Mouse (Mus musculus) lung, postnatal 25 days (tissue): ENCODE measurements around the gene Chn2.
A peak's percentile ranks its signal among the peaks of the same experiment; 100 is the strongest.

Experiments
- DNase-seq: peaks from one replicate; pipeline ENCODE4 v3.0.0; 2022; ENCODE audit warnings: low spot score

The Chn2 gene

DNA sequence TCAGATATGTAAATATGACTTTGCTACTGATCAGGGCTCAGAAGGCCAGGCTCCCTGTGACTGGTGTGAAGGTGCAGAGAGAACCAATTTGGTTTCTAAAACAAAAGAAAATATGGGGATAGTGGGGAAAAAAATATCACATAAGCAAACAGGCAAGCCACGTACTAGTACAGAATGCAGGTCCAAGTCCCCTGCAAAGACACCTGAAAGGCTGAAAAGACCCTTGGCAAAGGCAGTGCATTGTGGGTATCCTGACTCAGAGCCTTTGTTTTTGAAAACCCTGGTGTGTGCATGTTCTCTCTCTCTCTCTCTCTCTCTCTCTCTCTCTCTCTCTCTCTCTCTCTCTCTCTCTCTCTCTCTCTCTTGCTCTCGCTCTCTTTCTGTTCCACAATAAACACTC lies 80.1 kb downstream of the Chn2 start:
- DNase-seq = no peak

DNA sequence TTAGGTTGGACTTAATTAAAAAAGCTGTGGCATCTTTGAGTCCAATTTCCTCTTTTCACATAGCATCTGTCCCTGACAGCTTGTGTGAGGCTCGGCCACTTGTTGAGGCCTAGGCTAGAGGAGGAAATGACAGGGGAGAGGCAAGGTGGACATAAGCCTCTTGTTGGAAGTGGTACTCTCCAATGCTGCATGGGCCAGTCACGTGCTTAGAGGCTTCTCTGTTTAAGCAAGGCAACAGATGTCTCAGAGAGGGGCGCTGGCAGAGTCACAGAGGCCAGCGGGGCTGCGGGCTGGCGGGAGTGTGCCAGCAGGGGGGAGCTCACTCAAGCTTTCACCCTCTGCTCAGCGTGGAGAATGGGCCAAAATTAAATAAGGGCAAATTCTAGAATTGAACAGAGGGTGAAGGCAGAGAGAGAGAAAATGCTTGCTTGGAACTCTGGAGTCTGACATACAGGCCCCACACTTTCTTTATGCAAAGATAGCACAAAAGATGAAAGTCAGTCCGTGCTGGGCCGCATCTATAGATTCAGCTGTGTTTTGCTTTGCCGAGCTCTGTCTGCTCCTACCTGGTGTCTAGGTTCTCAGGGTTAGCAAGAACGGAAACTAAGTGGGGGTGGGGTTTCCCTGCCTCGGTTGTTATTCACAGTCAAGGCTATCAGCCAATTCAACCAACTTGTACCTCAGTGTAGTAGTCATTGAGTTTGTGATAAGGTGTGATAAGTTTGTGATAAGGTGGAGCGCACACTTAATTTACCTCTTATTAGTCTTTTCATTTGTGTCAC lies 80.7 kb downstream of the Chn2 start:
- peak; percentile 27 for DNase-seq

DNA sequence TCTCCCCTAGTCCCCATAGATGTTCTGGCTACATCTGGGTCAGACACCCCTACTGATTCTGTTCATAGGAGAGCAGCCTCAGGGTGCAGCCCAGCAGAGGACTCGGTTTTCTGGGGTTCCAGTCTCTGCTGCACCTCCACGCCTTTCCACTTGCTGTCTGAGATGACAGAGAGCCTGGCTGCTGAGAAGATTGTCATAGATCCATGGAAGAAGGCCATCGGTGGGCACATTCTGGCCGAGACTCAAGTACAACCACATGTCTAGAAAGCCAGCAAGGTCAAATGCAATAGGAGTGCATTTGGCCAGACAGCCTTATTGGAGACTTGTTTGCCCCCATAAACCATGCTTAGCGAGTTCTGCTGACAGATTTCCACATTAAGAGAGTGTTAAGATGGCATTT lies 81.5 kb downstream of the Chn2 start:
- DNase-seq = no peak

DNA sequence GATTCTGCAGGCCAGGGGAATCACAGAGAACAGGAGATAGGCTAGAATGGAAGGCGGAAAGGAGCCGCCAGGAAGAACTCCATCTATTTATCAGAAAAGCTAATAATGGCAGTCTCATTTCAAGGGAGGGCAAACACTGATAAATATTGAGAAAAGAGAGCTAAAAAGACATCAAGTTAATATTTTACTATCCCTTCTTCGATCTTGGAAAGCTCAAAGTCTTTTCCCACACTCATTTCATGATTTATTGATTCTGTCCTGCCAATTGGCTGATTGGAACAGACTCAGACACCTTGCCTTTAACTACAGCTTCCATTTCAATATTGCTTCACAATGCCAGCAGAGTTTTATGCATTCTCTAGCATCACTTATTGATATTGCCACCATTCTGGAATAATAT lies 85.2 kb downstream of the Chn2 start:
- DNase-seq = no peak

DNA sequence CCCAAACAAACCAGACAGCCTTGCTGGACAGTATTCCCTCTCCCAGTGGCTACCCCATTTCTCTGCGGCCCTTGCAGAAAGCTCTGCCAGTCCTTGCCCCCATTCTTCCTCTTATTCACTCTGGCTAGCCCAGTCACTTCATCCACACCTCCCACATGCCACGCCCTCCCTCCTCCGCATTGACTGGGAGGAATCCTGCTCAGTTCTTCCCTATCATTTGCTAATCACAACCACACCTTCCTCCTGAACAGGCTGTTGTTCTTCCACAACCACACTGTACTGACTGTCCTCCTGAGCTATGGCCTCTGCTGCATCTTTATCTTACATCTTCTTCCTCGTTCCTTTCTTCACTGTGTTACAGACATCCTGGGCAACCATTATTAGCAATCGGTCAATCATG lies 86.2 kb downstream of the Chn2 start:
- DNase-seq = peak; percentile 10

DNA sequence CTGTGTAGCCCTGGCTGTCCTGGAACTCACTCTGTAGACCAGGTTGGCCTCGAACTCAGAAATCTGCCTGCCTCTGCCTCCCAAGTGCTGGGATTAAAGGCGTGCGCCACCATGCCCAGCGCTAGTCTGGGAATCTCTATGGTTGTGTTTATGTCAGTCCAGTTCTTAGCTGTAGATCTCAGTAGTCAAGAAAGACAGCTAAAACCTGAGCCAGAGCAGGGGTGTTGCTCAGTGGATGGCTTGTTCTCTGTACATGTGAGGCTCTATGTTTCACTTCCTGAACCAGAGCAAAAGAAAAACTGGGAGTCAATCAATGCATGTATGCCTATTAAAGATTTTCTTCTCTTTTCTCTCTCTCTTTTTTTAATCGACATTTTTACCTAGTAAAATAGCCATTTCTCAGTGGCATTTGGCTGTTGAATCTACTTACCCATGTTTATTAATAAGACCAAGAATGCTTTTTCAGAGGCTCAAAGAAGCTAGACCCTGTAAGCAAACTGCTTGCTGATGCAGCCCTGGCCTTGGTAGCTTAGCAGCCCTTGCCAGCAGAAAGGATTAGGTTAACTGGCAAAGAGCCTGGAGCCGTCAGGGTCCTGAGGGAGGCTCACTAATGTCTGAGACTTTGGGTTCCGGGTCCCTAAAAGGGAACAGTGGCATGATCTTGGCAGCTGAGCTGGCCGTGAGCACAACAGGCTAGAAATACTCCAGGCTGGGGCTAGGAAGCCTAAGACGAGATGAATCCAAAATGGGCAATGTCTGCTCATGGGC lies 87.1 kb downstream of the Chn2 start:
- DNase-seq = no peak

DNA sequence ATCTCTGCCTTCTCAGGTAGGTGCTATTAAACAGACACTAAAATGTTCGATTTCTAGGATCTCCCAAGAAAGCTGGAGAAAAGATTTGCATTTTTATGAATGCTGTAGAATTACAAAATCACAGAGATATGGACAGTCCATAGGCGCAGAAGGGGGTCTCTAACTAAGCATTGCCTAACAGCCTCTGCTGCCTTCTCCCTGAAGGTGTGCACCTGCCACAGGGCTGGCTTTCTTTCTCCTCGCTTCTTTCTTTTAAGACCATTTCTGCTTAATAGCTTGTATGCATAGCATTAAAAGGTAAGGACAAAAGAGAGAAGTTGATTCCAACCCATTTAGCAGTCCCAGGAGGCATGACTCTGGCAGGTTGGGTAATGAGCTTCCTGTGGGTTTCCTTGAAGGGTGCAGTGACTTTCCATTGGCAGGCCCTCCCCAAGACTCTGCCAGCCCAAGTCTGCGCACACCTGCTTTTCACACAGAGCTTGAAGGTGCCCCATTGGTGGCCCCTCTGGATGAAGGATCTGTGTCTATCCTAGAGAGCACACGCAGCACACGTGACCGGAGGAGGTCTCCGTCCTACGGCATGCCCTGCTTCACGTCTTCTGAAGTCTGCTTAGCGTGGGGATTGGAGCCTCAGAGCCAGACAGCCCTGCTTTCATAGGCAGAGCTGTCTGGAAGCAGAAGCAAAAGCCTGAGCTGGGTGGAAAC lies 87.8 kb downstream of the Chn2 start:
- no peak for DNase-seq

DNA sequence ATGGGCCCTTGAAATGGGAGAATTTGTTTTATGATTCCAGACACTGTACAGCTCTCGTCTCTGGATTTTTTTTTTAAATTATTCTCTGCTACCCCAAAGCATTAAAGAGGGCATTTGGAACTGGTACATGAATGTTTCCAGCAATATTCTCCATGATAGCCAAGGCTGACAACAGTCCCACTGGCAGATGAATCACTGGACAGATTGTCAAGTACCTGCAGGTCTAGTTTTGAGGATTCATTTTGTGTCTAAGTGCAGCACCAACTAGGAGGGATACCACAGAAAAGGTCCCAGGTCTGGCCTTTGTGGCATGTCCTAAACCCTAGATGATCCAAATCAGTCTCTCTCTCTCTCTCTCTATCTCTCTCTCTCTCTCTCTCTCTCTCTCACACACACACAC lies 89.3 kb downstream of the Chn2 start:
- DNase-seq = no peak

DNA sequence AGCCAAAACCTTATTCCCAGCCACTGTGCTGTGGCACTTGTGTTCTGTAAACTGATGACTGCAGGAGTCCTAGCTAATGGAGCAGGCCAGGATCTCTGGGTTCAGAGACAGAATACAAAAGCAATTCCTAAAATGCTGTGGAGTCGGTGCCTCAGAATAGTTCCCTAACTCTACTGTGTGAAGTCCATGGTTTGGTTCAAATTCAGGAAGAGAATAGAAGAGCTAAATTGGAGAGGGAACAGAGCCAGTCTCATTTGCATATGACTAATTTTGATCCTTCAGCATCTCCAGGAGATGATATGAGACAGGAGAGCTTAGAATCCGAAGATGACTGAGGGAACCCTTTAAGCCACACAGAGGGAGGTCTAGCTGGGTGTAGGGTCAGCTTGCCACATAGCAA lies 90.2 kb downstream of the Chn2 start:
- DNase-seq = no peak

DNA sequence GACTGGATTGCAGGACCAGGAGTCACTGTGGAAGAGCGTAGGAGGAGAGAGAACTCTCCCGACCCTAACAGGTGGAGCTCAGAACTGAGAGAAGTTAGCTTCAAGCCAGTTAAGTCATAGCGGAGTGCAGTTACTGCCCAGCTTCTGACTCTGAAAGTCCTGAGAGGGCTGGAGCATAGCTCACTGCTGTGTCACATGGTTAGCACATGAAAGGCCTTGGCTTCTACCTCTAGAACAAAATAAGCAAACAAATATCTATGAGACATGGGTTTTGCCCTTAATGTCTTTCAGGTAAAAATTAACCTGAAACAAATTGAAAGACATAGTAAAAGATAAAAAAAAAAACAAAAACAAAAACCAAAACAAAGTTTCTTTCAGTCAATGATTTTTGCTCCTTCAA lies 91.5 kb downstream of the Chn2 start:
- DNase-seq = no peak

DNA sequence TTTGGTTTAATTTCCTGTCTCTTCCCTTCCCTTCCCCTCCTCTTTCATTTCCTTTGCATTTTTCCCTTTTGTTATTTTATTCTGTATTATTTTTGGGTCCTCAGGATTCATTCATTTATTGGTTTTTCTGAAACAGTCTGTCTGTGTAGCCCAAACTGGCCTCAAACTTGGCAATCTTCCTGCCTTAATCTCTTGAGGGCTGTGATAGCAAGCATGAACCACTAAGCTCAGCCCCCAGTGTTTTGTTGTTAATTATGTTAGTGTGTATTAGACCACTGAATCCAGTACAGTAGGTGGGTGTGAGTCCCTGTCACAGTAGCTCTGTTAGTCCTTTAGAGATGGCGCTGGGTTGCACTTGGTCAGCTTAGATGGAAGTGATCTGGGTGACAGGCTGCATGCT lies 93.2 kb downstream of the Chn2 start:
- no peak for DNase-seq

DNA sequence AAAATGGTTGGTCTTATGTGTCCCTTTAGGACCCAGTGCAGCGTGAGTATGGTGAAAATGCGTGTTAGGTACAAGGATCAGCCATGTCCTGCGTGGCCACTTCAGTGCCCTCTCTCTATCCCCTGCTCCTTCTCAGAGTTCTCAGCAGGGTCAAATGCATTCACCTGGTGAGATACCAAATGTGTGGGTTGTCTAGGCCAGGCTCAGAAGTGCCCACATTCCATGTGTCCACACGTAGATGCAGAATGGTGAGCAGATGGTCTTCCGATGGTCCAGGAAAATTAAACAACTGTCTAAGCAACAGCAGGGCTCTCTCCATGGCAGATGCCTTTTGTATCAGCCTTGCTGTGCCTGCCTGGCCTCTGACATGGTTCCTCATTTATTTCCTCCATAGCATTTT lies 93.9 kb downstream of the Chn2 start:
- DNase-seq = no peak

DNA sequence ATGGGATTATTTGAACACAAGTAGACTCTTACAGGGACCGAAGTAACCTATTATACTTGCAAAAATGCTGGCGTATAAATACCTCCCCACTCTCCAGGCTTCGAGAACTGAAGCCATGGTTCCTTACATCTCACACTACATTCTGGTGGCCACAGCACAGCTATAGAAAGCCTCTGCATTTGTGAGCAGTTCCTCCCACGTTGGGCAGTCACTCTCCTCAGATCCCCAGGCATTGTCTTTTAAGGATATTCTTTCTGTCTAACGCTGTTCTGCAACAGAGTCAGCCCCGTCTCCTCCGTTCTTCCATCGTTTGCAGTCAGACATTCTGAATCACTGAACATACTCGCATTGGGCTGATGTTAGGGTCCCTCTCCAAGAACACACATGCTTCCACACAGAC lies 98.8 kb downstream of the Chn2 start:
- DNase-seq = no peak

DNA sequence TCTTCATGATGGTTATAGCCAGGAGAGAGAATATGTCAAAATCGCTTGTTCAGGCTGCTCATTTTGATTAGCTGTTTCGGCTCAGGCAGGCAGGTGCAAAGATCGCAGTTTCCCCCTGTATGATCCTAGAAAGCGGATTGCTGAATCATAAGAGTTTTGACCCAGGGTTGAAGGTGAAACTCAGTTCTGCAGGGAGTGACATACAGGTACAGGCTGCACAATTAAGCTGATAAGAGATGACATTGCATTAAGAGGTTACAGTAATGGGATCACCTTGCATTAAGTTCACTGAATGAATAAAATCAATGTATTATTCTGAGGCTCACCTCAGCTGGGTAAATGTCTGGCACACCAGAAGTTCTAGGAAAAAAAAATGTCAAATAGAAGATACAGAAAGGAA lies 101.1 kb downstream of the Chn2 start:
- DNase-seq = no peak

DNA sequence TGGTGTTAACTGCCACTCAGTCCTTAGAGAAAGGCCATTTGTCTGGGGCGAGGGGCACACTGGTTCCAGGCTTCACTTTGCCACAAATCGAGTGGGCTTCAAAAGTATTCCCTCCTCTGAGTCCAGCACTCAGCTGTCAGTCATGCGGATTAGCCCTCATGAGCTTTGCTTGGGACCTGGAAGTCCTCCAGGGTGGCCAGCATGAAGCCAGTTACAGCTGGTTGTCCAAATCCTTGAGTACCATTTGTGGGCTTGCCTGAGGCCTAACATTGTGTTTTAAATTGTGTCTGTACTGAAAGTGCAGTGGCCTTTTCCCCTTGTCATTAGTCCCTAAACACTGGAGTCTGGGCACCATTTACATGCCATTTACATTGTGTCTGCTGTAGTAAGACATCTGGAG lies 101.8 kb downstream of the Chn2 start:
- no peak for DNase-seq

DNA sequence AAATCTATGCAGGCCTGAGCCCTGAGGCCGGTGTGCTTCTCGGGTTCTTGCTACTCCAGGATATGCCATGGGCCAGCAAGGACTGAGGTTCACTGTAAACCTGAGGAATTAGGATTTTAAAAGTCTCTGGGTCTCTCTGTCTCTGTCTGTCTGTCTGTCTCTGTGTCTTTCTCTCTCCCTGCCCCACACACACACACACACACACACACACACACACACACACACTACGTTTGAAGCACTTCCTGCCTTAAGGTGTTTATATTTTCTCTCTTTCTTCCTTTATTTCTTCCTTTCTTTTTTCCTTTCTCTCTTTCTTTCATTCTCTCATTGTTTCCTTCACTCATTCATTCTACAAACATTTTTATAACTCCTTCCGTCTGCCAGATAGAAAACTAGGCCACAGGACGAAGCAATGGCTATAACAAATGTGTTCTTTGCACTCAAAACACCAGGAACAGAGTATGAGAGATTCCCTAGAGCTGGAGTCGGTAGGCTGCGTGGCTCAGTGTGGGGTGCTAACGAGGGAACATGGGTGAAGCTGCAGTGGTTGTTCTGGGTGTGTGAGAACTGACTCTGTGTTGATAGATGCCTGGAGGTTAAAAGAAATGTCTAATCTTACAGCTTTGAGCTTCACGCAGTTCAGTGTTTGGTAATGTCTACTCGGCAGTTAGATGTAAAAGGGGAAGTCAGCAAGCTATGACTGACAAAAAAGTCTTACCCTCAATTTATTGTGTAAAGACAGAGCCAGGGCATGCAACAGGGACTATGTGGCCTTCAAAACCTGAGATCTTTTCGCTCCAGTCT lies 103.7 kb downstream of the Chn2 start:
- DNase-seq = no peak

DNA sequence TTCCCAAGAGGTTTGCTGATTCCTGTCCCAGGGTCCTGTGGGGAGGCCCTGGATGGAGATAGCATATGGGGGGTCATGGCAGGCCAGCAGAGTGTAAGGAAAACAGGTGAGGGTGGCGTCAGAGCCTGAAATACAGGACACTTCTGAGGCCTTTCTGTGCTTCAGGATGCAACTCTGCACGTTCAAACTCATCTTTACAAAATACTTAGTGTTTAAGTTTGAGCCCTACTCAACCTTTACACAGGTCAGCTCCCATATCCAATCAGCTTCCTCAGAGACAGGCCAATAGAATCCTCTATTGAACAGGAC lies 104.3 kb downstream of the Chn2 start:
- no peak for DNase-seq

DNA sequence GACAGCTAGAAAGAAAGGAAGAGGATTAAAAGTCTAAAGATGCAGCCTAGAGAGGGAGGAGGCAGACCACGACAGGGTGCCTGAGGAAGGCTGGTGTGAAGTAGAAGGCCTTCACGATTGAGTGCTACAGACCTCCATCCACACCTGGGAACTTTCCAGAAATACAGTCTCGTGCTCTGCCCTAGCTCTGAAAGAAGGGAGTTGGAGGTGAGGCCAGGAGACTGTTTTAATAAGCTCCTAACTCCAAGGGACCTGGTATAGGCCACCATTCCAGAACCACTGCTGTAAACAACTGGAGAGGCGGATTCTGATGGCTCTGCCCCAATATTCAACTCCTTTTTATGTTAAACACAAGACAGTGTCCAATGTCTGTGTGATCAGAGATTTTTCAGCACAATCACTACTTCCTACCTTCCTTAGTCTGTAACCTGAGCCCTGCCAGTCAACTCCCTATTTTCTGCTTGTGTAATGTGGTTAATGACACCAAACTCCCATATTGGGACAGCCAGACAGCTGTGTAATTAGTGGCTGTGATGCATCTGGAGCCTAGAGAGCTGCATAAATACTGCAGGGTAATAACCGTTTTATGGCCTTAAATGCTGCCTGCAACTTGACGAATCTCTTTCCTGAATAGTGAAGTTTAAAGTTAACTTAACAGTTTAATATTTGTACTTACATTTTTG lies 109.6 kb downstream of the Chn2 start:
- no peak for DNase-seq

DNA sequence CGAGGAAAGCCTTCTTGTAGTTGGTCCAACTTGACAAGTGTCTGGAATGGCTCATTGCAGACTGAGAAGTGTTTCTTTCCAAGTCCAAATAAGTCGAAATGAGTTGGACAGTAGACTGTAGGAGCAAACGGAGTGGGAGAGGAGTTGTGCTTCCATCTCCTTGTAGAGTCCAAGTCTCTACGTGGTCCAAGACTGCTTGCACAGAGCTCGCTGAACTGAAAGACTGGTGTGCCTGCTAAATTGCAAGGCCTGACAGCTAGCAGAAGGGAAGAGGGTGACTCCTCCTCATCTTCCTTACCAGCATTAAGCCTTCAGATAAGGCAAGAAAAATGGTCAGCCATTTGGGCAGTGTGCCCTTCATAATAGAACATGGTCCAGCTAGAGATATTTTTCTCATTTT lies 111.5 kb downstream of the Chn2 start:
- DNase-seq = peak; percentile 8

DNA sequence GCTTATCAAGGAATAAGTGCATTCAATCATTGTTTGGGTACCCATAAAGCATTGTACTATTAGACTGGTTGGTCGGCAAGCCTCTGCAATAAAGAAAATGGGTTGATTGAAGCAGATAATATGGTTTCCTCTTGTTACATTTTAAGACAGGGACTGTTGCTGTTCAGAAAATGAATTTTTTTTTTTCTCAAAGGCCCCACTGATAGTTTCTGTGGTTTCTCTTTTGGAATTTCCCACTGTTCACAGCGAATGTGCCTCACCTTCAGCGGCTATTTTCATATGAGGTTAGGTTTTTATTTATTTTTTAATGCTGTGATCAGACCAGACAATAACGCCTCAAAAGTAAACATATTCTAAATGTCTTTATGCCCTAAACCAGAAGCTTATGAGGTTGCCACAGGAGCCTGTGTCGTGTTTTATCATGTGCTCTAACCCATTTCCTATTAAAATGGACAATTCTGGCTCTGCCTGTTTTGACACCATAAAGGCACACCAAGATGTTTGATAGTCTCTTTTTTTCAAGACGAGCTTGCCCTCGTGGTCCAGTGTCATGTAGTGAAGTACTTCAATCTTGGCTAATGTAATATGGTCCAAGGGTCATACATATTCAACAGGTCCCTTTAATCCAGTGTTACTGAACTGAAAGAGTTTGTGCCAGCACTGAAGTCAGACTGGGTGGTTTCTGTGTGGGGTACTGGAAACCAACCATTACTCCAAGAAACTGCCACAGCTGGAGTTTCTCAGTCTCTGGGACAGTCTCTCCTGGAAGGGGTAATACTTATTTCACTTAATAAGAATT lies 112.3 kb downstream of the Chn2 start:
- DNase-seq = no peak

DNA sequence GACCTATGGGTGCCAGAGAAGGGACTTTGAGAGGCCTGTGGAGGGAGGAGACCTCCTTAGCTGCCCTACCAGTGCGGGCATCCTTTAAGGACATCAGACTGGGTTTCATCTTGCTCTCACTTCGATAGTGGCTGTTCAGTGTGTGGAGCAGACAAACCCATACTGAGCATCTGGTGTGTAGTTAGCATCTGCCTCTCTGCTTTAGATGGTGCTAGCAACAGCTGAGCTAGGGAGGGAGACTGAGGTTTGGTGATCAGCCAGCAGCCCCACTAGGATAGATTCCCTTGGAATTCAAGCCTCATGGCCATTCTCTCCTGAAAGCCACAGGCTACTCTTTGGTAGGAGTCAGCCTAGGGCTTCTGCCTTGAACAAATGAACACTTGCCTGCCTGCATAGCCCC lies 117.7 kb downstream of the Chn2 start:
- DNase-seq = no peak
